Mouse (Mus musculus) kidney, adult 2 months (tissue): Measurements from ENCODE around the gene Rasip1.

Source experiments
- CTCF ChIP-seq: fragments of 200-500 bp; conservative IDR thresholded peaks from 2 replicates; pipeline ENCODE4 v1.5.1; 2011; ENCODE audit warnings: low read depth, mild to moderate bottlenecking, control low read depth, low read length, moderate library complexity, mixed read lengths; ENCODE audit not compliant: insufficient read depth, insufficient read length
- POLR2A ChIP-seq: fragments of 200-500 bp; IDR thresholded peaks from one replicate; pipeline ENCODE4 v1.6.1; 2011; ENCODE audit warnings: low read depth, low read length, control low read depth

DNA sequence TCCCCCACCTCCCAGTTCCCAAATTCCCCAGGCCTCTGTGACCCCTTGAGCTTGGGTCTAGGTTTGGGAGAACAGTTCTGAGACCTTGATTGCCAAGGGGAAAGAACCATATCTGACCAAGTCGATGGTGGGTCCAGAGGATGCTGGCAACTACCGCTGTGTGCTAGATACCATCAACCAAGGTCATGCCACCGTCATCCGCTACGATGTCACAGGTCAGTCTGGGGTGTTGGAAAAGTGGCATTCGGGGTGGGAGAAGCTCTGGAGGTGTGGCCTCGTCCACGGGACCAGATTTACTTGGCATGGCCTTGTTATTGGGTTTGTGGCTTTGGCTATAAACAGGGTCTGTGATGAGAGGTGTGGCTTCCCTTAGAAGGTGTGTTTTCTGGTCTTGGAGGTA, 1.8 kb upstream of the Rasip1 start:
- TF ChIP-seq CTCF: no peak
- TF ChIP-seq POLR2A: no peak
